Mouse (Mus musculus): ENCODE results near the gene Alpk1. TPM values are rescaled to one million over a fixed set of nuclear protein-coding genes. Genes with fewer than 3 reads are reported as not detected.

Alpk1 gene
- polyA plus RNA-seq, 1 experiment from 2014 or later: 0.47 TPM

DNA sequence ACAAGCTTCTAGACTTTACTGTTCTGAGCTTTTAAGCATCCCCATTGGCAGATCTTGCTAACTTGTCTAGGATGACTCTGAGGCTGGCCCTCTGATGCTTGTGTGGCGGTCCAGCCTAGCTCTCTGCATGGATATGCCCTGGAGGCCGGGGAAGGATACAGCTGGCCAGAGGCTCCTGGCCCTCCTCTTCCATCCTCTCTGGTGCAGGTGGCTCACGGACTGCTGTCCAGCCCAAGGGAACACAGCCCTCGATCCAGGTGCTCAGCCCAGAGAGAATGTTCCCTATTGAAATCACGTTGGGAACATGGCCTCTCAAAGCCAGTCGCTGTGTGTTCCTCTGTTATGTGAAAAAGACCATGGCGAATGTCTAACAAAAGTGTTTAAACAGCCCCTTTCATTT is 119.6 kb downstream of the Alpk1 start:
- no peak for ATAC-seq (ENCODE audit: low FRiP score, low TSS enrichment)
- H3K27me3 ChIP-seq (ENCODE audit: control insufficient read depth, insufficient read depth, low read length): peaks cover 27% of the 10 kb centered on the region

DNA sequence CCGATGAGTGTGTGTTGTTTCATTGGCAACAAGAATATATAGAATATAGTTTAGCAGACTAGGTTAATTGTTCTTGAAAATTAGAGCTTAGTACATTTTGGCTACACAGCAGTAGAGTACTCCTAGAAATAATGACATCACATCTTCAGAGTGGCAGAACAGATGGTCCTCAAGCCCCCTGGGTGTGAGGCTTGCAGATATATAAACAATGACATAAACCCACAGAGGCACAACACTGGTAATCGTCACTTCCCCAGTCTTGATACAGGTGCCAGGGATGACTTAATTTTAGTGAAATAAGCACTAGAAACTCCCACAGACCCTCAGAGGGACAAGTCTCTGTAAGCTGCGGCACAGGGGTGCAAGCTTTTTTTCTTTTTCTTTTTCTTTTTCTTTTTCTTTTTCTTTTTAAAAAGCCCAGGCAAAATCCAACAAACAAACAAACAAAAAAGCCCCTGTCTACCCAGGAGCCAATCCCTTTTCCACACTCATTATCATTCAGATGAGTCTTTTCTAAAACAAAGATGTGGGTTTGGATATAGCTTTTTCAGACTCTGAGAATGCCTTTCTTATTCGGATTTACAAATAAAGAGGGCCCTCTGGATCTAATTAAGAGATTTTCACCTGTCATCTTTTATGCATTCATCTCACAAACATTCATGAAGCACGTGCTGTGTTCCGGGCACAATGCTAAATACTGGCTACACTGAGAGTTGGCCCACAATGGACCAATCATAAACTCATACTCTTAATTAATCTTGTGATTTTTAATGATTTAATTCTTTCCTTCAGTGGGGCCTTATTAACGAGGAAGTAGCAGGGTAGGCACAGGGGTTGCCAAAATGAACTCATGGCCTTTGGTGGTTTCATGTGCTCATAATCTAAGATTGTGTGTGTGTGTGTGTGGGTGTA is 128.3 kb downstream of the Alpk1 start:
- H3K36me3 ChIP-seq (ENCODE audit: control insufficient read depth, insufficient read depth, low read length): no peaks in the 10 kb centered on the region
- no peak overlapping the region for H3K4me3 ChIP-seq (replicated peaks; ENCODE audit: low read depth, low read length)
- H3K9ac ChIP-seq (replicated peaks; ENCODE audit: low read length): no peak overlapping the region
- H3K27me3 ChIP-seq (ENCODE audit: control insufficient read depth, insufficient read depth, low read length): peaks cover 19% of the 10 kb centered on the region; the same call in 1 of the 2 replicates
- no peaks in the 10 kb centered on the region for H3K4me1 ChIP-seq (ENCODE audit: control insufficient read depth, insufficient read depth, low read length)
- DNase-seq (peak; percentile 51), ATAC-seq (ENCODE audit: low FRiP score, low TSS enrichment) (peak; percentile 69)
- H3K4me2 ChIP-seq (ENCODE audit: low read length): no peak overlapping the region
- H3K9me3 ChIP-seq (ENCODE audit: control insufficient read depth, low read length): no peaks in the 10 kb centered on the region
- WGBS: 25% methylated on average over 7 of the region's 7 CpGs
- no peak overlapping the region for H3K27ac ChIP-seq (replicated peaks; ENCODE audit: low read depth, low read length)

More for the DNA sequence above, 119.6 kb downstream of the Alpk1 start:
- Histone ChIP-seq H3K36me3 (ENCODE audit: control insufficient read depth, insufficient read depth, low read length) (no peaks in the 10 kb centered on the region), H3K9me3 (ENCODE audit: control insufficient read depth, low read length) (no peaks in the 10 kb centered on the region), H3K4me2 (ENCODE audit: low read length) (no peak overlapping the region), H3K4me1 (ENCODE audit: control insufficient read depth, insufficient read depth, low read length) (peaks cover 9% of the 10 kb centered on the region), H3K27ac (replicated peaks; ENCODE audit: low read depth, low read length) (no peak overlapping the region), H3K9ac (replicated peaks; ENCODE audit: low read length) (no peak overlapping the region), H3K4me3 (replicated peaks; ENCODE audit: low read depth, low read length) (no peak overlapping the region)
- DNase-seq: no peak
- WGBS: 50% methylated on average over 7 of the region's 7 CpGs

DNA sequence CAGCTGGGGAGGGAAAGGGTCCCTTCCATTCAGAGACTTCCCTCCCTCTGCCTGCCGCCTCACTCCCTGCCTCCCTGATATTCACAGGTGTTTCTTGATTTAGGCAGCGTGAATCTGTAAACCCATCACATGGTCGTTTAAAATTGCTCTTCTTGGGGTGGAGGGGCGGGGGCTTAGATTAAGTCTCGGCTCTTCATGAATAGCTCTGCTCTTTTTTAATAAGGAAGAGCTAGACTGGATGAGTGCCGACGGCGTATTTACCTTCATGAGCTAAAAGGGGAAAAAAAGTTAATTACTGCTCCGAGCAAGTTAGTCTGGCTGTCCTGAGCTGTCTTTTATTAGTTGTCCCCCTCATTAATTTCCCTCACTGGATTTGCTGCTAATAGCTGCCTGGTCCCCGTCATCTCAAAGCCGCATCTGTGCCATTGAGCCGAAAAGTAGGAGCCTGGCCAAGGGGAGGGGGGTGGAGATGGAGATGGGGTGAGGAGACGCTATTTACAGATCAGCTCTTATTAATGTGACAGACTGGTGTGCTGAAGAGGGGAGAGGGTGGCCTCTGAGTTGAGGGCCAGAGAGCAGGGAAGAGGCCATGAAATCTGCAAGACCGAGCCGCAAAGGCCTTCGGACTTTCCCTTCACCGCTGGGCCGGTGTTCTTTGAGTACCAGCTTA is 134.0 kb downstream of the Alpk1 start:
- Histone ChIP-seq H3K4me2 (ENCODE audit: low read length) (no peak overlapping the region), H3K4me3 (replicated peaks; ENCODE audit: low read depth, low read length) (no peak overlapping the region), H3K9ac (replicated peaks; ENCODE audit: low read length) (no peak overlapping the region), H3K36me3 (ENCODE audit: control insufficient read depth, insufficient read depth, low read length) (no peaks in the 10 kb centered on the region), H3K27me3 (ENCODE audit: control insufficient read depth, insufficient read depth, low read length) (peaks cover 70% of the 10 kb centered on the region), H3K4me1 (ENCODE audit: control insufficient read depth, insufficient read depth, low read length) (peaks cover 8% of the 10 kb centered on the region), H3K9me3 (ENCODE audit: control insufficient read depth, low read length) (no peaks in the 10 kb centered on the region), H3K27ac (replicated peaks; ENCODE audit: low read depth, low read length) (no peak overlapping the region)
- ATAC-seq (ENCODE audit: low FRiP score, low TSS enrichment) (no peak; the same call in 1 of the 2 replicates), DNase-seq (no peak)
- WGBS: 40% methylated on average over 18 of the region's 18 CpGs

DNA sequence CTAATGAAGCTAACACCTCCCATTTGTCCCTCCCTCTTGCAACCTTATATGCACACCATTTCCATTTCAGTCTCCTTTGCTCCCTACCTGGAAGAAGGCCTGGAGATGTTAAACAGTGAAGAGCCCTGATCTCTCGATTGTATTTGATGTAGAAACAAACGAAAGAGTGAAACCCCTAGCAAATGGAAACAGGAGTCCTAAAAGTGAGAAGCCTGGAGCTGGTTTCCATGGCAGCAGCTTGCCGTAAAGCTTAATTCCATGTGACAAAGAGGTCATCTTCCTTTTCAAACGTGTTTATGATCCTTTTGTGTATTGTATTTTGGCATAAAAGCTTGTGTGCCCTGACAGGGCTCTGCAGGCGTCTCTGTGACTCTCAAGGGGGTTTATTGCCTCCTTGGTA is 138.1 kb downstream of the Alpk1 start:
- no peak for ATAC-seq (ENCODE audit: low FRiP score, low TSS enrichment)
- H3K27ac ChIP-seq (replicated peaks; ENCODE audit: low read depth, low read length): no peak overlapping the region
- H3K27me3 ChIP-seq (ENCODE audit: control insufficient read depth, insufficient read depth, low read length): peaks cover 84% of the 10 kb centered on the region
- no peak overlapping the region for H3K4me3 ChIP-seq (replicated peaks; ENCODE audit: low read depth, low read length)
- no peaks in the 10 kb centered on the region for H3K36me3 ChIP-seq (ENCODE audit: control insufficient read depth, insufficient read depth, low read length)
- no peak overlapping the region for H3K9ac ChIP-seq (replicated peaks; ENCODE audit: low read length)
- DNase-seq: peak; percentile 59
- H3K4me1 ChIP-seq (ENCODE audit: control insufficient read depth, insufficient read depth, low read length): peaks cover 26% of the 10 kb centered on the region
- H3K9me3 ChIP-seq (ENCODE audit: control insufficient read depth, low read length): no peaks in the 10 kb centered on the region
- no peak overlapping the region for H3K4me2 ChIP-seq (ENCODE audit: low read length)
- WGBS: 1% methylated on average over 5 of the region's 5 CpGs

DNA sequence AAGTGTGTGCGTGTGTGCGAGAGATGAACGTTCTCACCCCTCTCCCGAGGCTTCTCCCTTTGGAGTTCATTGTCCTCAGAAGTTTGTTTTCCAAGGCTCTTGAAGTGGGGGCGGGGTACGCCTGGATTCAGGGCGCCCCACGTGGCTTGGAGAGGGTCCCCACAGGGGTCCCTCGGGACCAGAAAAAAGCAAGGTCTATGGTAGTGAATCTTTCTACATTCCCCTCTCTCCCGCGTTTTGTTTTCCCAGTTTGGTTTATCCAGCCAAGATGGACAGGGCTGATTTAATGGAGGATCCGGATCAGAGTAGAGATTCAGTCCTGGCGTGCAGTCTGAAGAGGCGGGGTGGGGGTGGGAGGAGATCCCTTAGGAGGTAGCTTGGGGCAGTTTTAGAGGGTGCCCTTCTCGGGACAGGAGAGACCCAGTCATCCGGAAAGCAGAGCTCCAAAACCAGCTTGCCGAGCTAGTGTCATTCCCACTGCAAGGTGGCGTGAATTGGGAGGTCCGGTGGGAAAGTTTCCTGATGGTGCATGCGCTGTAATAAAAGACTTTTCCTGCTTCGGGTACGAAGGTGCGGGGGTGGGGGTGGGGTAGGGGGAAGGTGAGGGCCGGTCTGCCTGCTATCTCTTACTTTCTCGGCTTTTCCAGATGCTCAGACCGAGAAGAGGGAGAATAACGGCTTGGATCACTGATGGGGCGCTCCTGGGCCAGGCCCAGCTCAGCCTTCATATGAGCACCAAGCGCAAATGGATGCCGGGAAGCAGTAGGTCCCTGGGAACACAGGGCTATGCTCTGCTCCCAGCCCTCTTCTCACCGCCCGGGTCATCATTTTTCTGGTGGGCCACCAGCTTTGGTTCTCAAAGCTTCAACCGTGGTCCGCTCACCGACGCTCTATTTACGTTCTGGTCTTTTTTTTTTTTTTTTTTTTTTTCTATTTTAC is 139.3 kb downstream of the Alpk1 start:
- Histone ChIP-seq H3K4me3 (replicated peaks; ENCODE audit: low read depth, low read length) (peak overlapping the region; percentile 17), H3K4me1 (ENCODE audit: control insufficient read depth, insufficient read depth, low read length) (peaks cover 26% of the 10 kb centered on the region), H3K9me3 (ENCODE audit: control insufficient read depth, low read length) (no peaks in the 10 kb centered on the region), H3K27me3 (ENCODE audit: control insufficient read depth, insufficient read depth, low read length) (peaks cover 77% of the 10 kb centered on the region), H3K9ac (replicated peaks; ENCODE audit: low read length) (no peak overlapping the region), H3K36me3 (ENCODE audit: control insufficient read depth, insufficient read depth, low read length) (no peaks in the 10 kb centered on the region), H3K4me2 (ENCODE audit: low read length) (peak overlapping the region; percentile 40), H3K27ac (replicated peaks; ENCODE audit: low read depth, low read length) (no peak overlapping the region)
- WGBS: 2% methylated on average over 37 of the region's 37 CpGs
- DNase-seq: peak; percentile 56
- 0 out of 2 replicates have a peak, but pooled peaks have one; percentile 42 for ATAC-seq (ENCODE audit: low FRiP score, low TSS enrichment)

DNA sequence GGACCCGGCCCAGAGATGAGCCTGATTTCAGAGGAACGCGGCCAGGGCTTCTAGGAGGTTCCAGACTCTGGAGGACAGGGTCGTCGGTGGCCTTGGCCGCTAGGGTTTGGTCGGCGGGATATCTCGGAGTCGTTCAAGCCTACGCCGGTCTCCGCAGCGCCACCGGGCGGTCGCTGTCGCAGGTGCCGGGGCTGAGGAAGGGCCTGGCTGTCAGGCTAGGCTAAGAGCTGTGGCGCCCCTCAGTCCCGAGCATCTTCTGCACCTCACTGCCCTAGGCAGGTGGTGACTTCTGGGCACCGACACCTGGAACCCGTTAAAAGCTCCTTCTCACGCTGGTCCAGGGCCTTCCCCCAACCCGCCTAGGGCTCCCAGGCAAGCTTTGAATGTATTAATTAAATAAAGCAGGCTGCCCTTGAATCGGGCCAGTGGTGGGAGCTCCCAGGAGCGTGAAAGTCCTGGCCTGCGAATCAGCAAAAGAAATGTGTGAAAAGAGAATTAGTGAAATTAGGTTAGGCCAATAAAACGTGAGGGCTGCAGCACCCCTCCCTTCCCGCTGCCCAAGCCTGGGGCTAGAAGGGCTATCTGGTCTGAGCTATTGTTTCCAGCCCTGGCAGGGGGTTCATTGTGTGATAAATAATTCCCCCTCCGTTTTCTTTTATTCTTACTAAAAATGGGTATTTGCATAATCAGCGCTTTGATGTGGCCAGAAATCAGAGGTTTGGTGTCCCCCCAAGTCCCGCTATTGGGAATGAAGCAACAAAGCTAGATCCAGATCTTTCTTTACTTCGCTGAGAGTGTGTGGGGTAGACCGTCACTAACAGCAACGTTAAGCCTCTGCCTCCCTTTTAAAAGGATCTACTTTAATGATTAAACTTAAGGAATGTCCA is 140.2 kb downstream of the Alpk1 start:
- H3K27ac ChIP-seq (replicated peaks; ENCODE audit: low read depth, low read length): no peak overlapping the region
- no peaks in the 10 kb centered on the region for H3K9me3 ChIP-seq (ENCODE audit: control insufficient read depth, low read length)
- H3K27me3 ChIP-seq (ENCODE audit: control insufficient read depth, insufficient read depth, low read length): peaks cover 75% of the 10 kb centered on the region
- H3K9ac ChIP-seq (replicated peaks; ENCODE audit: low read length): 0 out of 2 replicates have a peak overlapping the region, but pooled peaks have one; percentile 12
- peaks cover 26% of the 10 kb centered on the region for H3K4me1 ChIP-seq (ENCODE audit: control insufficient read depth, insufficient read depth, low read length)
- peak; percentile 82 for ATAC-seq (ENCODE audit: low FRiP score, low TSS enrichment)
- WGBS: under 1% methylated on average over 36 of the region's 36 CpGs
- DNase-seq: peak; percentile 82
- no peaks in the 10 kb centered on the region for H3K36me3 ChIP-seq (ENCODE audit: control insufficient read depth, insufficient read depth, low read length)
- H3K4me3 ChIP-seq (replicated peaks; ENCODE audit: low read depth, low read length): no peak overlapping the region
- peak overlapping the region; percentile 40 for H3K4me2 ChIP-seq (ENCODE audit: low read length)

DNA sequence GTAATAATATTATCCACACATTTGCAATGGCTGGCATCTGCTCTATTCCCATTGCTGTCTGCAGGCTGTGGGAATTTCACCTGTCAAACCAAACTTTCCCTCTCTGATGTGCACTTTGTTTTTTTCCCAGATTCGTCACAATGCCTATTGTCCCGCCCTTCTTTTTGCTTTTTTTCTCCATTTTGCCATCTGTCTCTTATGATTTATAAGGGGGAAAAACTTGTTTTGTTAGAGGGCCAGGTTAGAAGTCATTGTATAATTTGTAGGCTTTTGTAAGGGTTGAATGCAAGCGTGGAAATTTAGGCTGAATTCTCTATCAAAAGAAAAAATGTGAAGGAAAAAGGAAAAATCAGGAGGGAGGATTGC is 145.4 kb downstream of the Alpk1 start:
- 0% methylated on average over 3 of the region's 3 CpGs for WGBS
- Histone ChIP-seq H3K9me3 (ENCODE audit: control insufficient read depth, low read length) (no peaks in the 10 kb centered on the region), H3K36me3 (ENCODE audit: control insufficient read depth, insufficient read depth, low read length) (no peaks in the 10 kb centered on the region), H3K9ac (replicated peaks; ENCODE audit: low read length) (0 out of 2 replicates have a peak overlapping the region, but pooled peaks have one; percentile 1), H3K4me2 (ENCODE audit: low read length) (peak overlapping the region; percentile 88), H3K27ac (replicated peaks; ENCODE audit: low read depth, low read length) (0 out of 2 replicates have a peak overlapping the region, but pooled peaks have one; percentile 80), H3K4me3 (replicated peaks; ENCODE audit: low read depth, low read length) (peak overlapping the region; percentile 53), H3K4me1 (ENCODE audit: control insufficient read depth, insufficient read depth, low read length) (peaks cover 24% of the 10 kb centered on the region; the same call in 1 of the 2 replicates), H3K27me3 (ENCODE audit: control insufficient read depth, insufficient read depth, low read length) (peaks cover 66% of the 10 kb centered on the region)
- ATAC-seq (ENCODE audit: low FRiP score, low TSS enrichment) (peak; percentile 0; the same call in 1 of the 2 replicates), DNase-seq (no peak)

All from midbrain, embryonic 14.5 days (tissue).